Mouse (Mus musculus) heart, embryonic 14.5 days (tissue): ENCODE results near the gene Pdzk1ip1. TPM values are rescaled to one million over a fixed set of nuclear protein-coding genes. Genes with fewer than 3 reads are reported as not detected.
A peak's percentile ranks its signal among the peaks of the same experiment; 100 is the strongest.

Source experiments
- ATAC-seq: fragments of 200-750 bp; cut with Nextera tagmentation; 2 replicates; pipeline ENCODE4 v1.8.0; 2017; ENCODE audit warnings: low read depth, moderate TSS enrichment; ENCODE audit not compliant: insufficient number of reproducible peaks, insufficient read depth, low FRiP score
- H3K27ac ChIP-seq, 2 experiments: fragments of 200-500 bp in 1 of 2; fragments of 300-500 bp in 1 of 2; sonication (generic) in 1 of 2; replicated peaks in 1 of 2; 2 replicates each; pipeline ENCODE4 v1.5.1; 2012 to 2014; ENCODE audit warnings: low read depth in 2 of 2, low read length in 2 of 2, control low read depth in 1 of 2, mild to moderate bottlenecking in 1 of 2, mixed read lengths in 1 of 2; ENCODE audit not compliant: control insufficient read depth in 1 of 2, insufficient read depth in 1 of 2
- H3K27me3 ChIP-seq: fragments of 300-500 bp; sonication (generic); 2 replicates; pipeline ENCODE4 v1.6.1; 2014; ENCODE audit warnings: mild to moderate bottlenecking, low read length, control low read depth; ENCODE audit not compliant: control insufficient read depth, insufficient read depth
- H3K36me3 ChIP-seq: fragments of 300-500 bp; sonication (generic); 2 replicates; pipeline ENCODE4 v1.6.1; 2014; ENCODE audit warnings: mild to moderate bottlenecking, control low read depth, low read length, mixed read lengths; ENCODE audit not compliant: control insufficient read depth, insufficient read depth
- H3K4me1 ChIP-seq, 2 experiments: fragments of 200-500 bp in 1 of 2; fragments of 300-500 bp in 1 of 2; sonication (generic) in 1 of 2; 2 replicates each; pipeline ENCODE4 v1.6.1; 2012 to 2014; ENCODE audit warnings: low read length in 2 of 2, control low read depth in 1 of 2, mixed read lengths in 1 of 2; ENCODE audit not compliant: control insufficient read depth in 2 of 2, insufficient read depth in 2 of 2
- H3K4me2 ChIP-seq: fragments of 300-500 bp; sonication (generic); 2 replicates; pipeline ENCODE4 v1.6.1; 2014; ENCODE audit warnings: mild to moderate bottlenecking, low read length
- H3K4me3 ChIP-seq, 2 experiments: fragments of 200-500 bp in 1 of 2; fragments of 300-500 bp in 1 of 2; sonication (generic) in 1 of 2; 2 replicates each; pipeline ENCODE4 v1.5.1; 2012 to 2014; ENCODE audit warnings: low read length in 2 of 2, mild to moderate bottlenecking in 2 of 2, control low read depth in 1 of 2, low read depth in 1 of 2, moderate library complexity in 1 of 2; ENCODE audit not compliant: control insufficient read depth in 1 of 2, insufficient read depth in 1 of 2
- H3K9ac ChIP-seq: fragments of 300-500 bp; sonication (generic); 2 replicates; pipeline ENCODE4 v1.6.1; 2014; ENCODE audit warnings: mild to moderate bottlenecking, low read length
- H3K9me3 ChIP-seq: fragments of 300-500 bp; sonication (generic); 2 replicates; pipeline ENCODE4 v1.6.1; 2016; ENCODE audit warnings: low read length, control low read depth; ENCODE audit not compliant: control insufficient read depth
- WGBS: fragments of 180-500 bp; shearing (Covaris S2); extraction: QIAGEN DNeasy Blood & Tissue Kit; methylation state at CpG from one replicate; pipeline ENCODE4 v1.1.7; 2014; 5-methylcytosine and 5-hydroxymethylcytosine counted together
- polyA plus RNA-seq: library from polyadenylated mRNA; unstranded; fragments of >200 nt; fragmentation: Nextera tagmentation; extraction: Ambion mirVana; gene quantifications from 2 replicates; pipeline ENCODE4 v1.2.1, GENCODE M21; 2014

Pdzk1ip1 gene
- polyA plus RNA-seq, 1 experiment from 2014 or later: 4.1 TPM

DNA sequence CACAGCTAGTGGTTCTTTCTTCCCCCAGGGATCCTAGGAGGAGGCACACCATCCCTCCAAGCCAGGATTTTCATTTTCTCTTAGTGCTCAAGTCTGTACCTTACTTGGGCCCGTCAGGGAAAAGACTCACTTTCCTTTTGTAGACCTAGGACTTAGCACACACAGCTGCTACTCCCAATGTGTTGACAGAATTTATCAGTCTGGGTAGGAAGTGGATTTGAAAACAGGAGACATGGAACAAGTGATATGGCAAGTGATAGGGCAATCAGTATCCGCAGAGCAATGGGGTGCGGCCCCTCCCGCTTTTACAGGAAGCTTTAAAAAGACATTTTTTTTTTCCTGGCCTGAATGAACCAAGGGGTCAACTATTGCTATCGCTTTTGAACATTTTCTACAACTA, 44.6 kb downstream of the Pdzk1ip1 start:
- Histone ChIP-seq H3K4me3 (no peak overlapping the region), H3K36me3 (no peaks in the 10 kb centered on the region), H3K9me3 (no peaks in the 10 kb centered on the region), H3K4me2 (peak overlapping the region; percentile 54), H3K9ac (no peak overlapping the region), H3K4me1 (peaks cover 5 to 13% of the 10 kb centered on the region in 2 experiments), H3K27ac (no peak overlapping the region), H3K27me3 (peaks cover 11% of the 10 kb centered on the region)
- under 1% methylated on average over 5 of the region's 5 CpGs for WGBS
- peak; percentile 35; the same call in 1 of the 2 replicates for ATAC-seq

DNA sequence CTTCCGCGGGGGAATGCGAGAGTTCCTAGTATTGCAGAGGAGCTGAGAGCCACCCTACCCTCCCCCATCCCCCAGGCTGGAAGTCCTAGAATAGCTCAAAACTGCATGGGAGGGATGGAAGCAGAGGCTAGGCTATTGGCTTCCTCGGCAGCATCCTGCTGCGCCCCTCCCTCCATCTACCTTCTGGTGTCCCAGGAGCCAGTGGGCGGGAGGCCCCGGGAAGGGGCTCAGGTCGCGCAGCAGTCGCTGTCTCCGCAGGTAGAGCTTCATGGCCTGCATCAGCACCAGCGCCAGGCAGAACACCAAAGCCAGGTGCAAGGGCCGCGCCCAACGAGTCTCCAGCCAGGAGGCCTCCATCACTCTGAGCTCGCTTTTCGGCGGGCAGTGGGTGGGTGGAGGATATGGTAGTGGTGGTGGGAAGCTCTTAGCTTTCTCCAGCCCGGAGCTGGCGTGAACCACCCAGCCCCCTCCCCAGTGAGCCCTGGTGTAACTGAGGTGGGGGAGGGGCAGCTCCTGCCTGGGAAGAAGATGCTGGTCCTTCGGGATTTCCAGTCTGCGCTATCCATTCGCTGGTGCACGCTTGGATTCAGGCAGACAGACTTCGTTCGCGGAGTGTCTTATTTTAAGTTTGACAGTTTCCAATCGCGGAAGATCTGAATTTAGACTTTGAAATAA, 45.2 kb downstream of the Pdzk1ip1 start, which contains the start of gene Cyp4x1:
Cyp4x1 (minus strand) TSS at position 661 of the 675 bp plus-strand sequence.
- Histone ChIP-seq H3K36me3 (no peaks in the 10 kb centered on the region), H3K4me3 (peak within 1 kb of the TSS in 1 of 2 experiments; percentile 26; a peak in 2 of 4 replicates), H3K9me3 (no peaks in the 10 kb centered on the region), H3K27ac (no peak within 1 kb of the TSS), H3K4me2 (peak within 1 kb of the TSS; percentile 54), H3K4me1 (peaks cover 5 to 13% of the 10 kb centered on the region in 2 experiments), H3K27me3 (peaks cover 11% of the 10 kb centered on the region), H3K9ac (no peak within 1 kb of the TSS)
- ATAC-seq: no peak
- 1% methylated on average over 29 of the region's 29 CpGs for WGBS

DNA sequence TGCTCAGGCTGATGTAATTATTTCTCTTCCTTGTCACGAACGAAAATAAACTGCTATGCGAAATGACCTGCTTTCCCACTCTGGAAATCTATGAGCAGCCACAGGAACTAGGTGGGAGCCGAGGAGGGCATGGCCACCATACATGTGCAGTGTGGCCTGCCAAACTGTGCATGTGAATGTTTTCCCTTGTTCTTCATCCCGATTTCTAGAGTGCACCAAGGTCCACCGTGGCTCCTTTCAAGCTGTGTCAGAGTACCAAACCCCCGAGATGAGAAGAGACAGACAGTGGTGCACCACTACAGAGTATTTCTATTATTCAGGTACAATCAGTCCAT, 45.8 kb downstream of the Pdzk1ip1 start:
- peaks cover 5 to 13% of the 10 kb centered on the region in 2 experiments for H3K4me1 ChIP-seq
- H3K4me3 ChIP-seq: no peak overlapping the region
- H3K9ac ChIP-seq: no peak overlapping the region
- H3K27ac ChIP-seq: no peak overlapping the region
- no peak for ATAC-seq
- 20% methylated on average over 7 of the region's 7 CpGs for WGBS
- H3K9me3 ChIP-seq: no peaks in the 10 kb centered on the region
- H3K36me3 ChIP-seq: no peaks in the 10 kb centered on the region
- H3K4me2 ChIP-seq: peak overlapping the region; percentile 54
- H3K27me3 ChIP-seq: peaks cover 11% of the 10 kb centered on the region

Other genes starting within 250 kb of the Pdzk1ip1 start
- not detected in 2 replicates for gene Foxd2, start 179.8 kb upstream of the Pdzk1ip1 start, polyA plus RNA-seq
- gene Foxe3, start 162.7 kb upstream of the Pdzk1ip1 start, polyA plus RNA-seq: not detected in 2 replicates
- 59.4 and 64.8 TPM in 2 replicates for gene Cmpk1, start 101.5 kb upstream of the Pdzk1ip1 start, polyA plus RNA-seq
- gene Stil, start 88.5 kb upstream of the Pdzk1ip1 start, polyA plus RNA-seq: 9.8 and 11.1 TPM in 2 replicates
- gene Tal1, start 32.3 kb upstream of the Pdzk1ip1 start, polyA plus RNA-seq: 1.5 and 2.8 TPM in 2 replicates
- gene Cyp4x1, start 45.6 kb downstream of the Pdzk1ip1 start, polyA plus RNA-seq: 0.04 TPM in 1 of 2 replicates, not detected in the other
- gene Cyp4a29, start 153.4 kb downstream of the Pdzk1ip1 start, polyA plus RNA-seq: not detected in 2 replicates
- not detected in 2 replicates for gene Cyp4a12a, start 210.3 kb downstream of the Pdzk1ip1 start, polyA plus RNA-seq